Mouse (Mus musculus): Measurements from ENCODE around the gene Mlh1.

DNA sequence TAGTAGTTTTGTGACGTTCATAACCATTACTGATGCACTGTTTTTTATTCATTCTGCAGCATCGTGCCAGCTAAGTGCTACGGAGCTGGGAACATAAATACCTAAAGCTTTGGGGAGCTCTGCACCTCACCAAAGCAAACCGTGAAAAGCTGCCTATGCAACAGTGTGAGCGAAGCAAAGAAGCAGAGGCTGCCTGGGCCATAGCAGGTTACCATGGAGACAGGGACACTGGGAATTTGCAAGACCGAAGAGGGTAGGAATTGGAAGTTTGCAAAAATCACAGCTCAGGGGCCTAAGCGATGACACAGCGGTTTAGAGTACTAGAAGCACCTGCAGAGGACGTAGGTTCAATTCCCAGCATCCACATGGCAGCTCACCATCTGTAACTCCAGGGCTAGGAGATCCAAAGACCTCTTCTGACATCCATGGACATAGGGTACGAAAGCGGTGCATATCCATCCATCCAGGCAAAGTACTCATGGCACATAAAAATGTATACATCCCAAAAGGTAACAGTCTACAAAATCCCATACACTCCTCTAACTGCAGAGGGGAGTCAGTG, 19.0 kb upstream of the Mlh1 start:
- TF ChIP-seq POLR2A (IDR thresholded peaks at IDR 0.05; ENCODE audit: borderline replicate concordance, low read depth, low read length) (no peak), CTCF (IDR thresholded peaks at IDR 0.05; ENCODE audit: low read depth, low read length) (no peak)
